Mouse (Mus musculus) small intestine, adult 2 months (tissue): ENCODE results near the gene Ccdc137.

ENCODE experiments used
- CTCF ChIP-seq: fragments of 200-500 bp; IDR thresholded peaks from 2 replicates; pipeline ENCODE4 v1.5.1; 2012; ENCODE audit warnings: low read depth, mild to moderate bottlenecking, control low read depth, inconsistent platforms, low read length, moderate library complexity, mixed read lengths; ENCODE audit not compliant: insufficient replicate concordance, insufficient read length; ENCODE audit errors: extremely low read depth
- POLR2A ChIP-seq: fragments of 200-500 bp; IDR thresholded peaks from 2 replicates; pipeline ENCODE4 v1.6.1; 2012; ENCODE audit warnings: low read depth, mild to moderate bottlenecking, control low read depth, inconsistent platforms, low read length, moderate library complexity

DNA sequence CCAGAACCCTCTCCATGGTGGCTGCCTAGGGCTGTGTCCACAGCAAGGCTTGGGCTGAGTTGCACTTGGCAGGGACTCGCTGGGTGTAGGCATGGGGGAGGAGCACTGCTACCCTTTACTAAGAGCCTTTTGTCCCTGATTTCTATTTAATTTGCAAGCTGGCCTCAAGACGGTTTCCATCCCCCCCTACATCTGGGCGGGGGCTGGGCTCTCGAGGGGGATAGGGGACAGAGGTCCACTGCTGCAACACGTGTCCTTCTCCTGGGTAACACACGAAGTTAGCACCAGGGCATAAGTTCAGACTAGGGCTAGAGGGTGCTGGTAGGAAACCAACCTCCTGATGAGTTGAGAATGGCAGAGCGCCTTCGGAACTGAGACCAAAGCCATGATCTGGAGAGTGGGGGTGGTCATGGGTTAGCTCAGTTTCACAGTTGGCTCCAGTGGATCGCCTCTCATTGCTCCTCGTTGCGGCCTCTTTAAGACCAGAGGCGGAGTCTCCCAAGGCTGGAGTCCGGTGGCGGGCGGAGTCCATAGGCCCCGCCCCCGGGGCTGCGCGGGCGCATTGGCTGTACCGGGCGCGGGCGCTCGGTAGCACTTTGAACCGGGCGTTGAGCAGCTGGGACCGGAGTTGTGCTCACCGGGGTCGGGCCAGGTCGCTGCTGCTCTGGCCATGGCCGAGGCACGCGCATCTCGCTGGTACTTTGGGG lies 33.6 kb downstream of the Ccdc137 start, which contains the start of gene Slc25a10:
- TF ChIP-seq CTCF (no peak), POLR2A (peak; percentile 73)
